Mouse (Mus musculus): ENCODE results near the gene Spo11.

Spo11 gene

GRCm38 (mm10) chr2:172959006-172959768 is 18.3 kb upstream of the Spo11 start:
- DNase-seq: peak in 1 of 2 experiments; percentile 47

GRCm38 (mm10) chr2:172960350-172960749 is 17.1 kb upstream of the Spo11 start:
- no peak for DNase-seq

- peak; percentile 65 to 85 for DNase-seq
These were observed 16.3 kb upstream of the Spo11 start for GRCm38 (mm10) chr2:172961211-172961610.

GRCm38 (mm10) chr2:172965249-172965648 is 12.3 kb upstream of the Spo11 start:
- peak; percentile 70 to 82 for DNase-seq

GRCm38 (mm10) chr2:172966480-172966879 is 11.0 kb upstream of the Spo11 start:
- DNase-seq: no peak

- no peak for DNase-seq
These were observed 5.6 kb upstream of the Spo11 start for GRCm38 (mm10) chr2:172971865-172972264.

- DNase-seq: peak; percentile 23 to 57
These were observed 3.5 kb upstream of the Spo11 start for GRCm38 (mm10) chr2:172973806-172974565.

GRCm38 (mm10) chr2:172974701-172975100 is 2.8 kb upstream of the Spo11 start:
- DNase-seq: no peak

- no peak for DNase-seq
These were observed 2.3 kb upstream of the Spo11 start for GRCm38 (mm10) chr2:172975159-172975558.

GRCm38 (mm10) chr2:172976661-172977238 is 750 bp upstream of the Spo11 start:
- no peak for DNase-seq

- no peak for DNase-seq
These were observed 682 bp downstream of the Spo11 start for GRCm38 (mm10) chr2:172978131-172978633.

GRCm38 (mm10) chr2:172979666-172980345 is 2.3 kb downstream of the Spo11 start:
- no peak for DNase-seq

- peak; percentile 81 to 89 for DNase-seq
These were observed 5.5 kb downstream of the Spo11 start for GRCm38 (mm10) chr2:172982776-172983561.

- DNase-seq: no peak
These were observed 12.7 kb downstream of the Spo11 start for GRCm38 (mm10) chr2:172990161-172990560.

GRCm38 (mm10) chr2:172996207-172996606 is 18.7 kb downstream of the Spo11 start:
- peak; percentile 84 to 91 for DNase-seq

- DNase-seq: peak; percentile 49 to 72
These were observed 20.2 kb downstream of the Spo11 start for GRCm38 (mm10) chr2:172997748-172998147.

- DNase-seq: peak; percentile 48 to 75
These were observed 21.0 kb downstream of the Spo11 start for GRCm38 (mm10) chr2:172998478-172998877.

- DNase-seq: peak; percentile 98
These were observed 22.3 kb downstream of the Spo11 start, which contains the start of gene Rae1 for GRCm38 (mm10) chr2:172999630-173000284. Rae1 (plus strand) TSS chr2:173000117.

GRCm38 (mm10) chr2:173000285-173000652 is 22.8 kb downstream of the Spo11 start:
- DNase-seq: peak; percentile 53 to 87

GRCm38 (mm10) chr2:173000921-173001320 is 23.4 kb downstream of the Spo11 start:
- no peak for DNase-seq

- no peak for DNase-seq
These were observed 26.2 kb downstream of the Spo11 start for GRCm38 (mm10) chr2:173003737-173004136.

All from kidney, postnatal 25 days (tissue).